Comparison of ENCODE assay signal across 7 mouse cellular contexts in genomic region chr4:89688804-89689497, GRCm38 (mm10). TPM values are rescaled to one million over a fixed set of nuclear protein-coding genes. Genes with fewer than 3 reads are reported as not detected.
DNase-seq lines count a peak whose midpoint lies in the region; ATAC-seq and TF ChIP-seq lines count a peak whose summit lies in the region.

No protein-coding gene starts in this region.

- ATAC-seq in megakaryocyte, adult 5-6 weeks (ENCODE audit: poor library complexity, severe bottlenecking), result peak; percentile 74

- H3K9me3 ChIP-seq in hindbrain, embryonic 10.5 days, result no peaks in the 10 kb centered on the region

- WGBS in hindbrain, embryonic 10.5 days, result 3% methylated on average over 16 of the region's 16 CpGs

- no peak for DNase-seq in testis, postnatal 10 days (ENCODE audit: low spot score)
- peak; percentile 29 for DNase-seq in hindbrain, embryonic 10.5 days (ENCODE audit: low spot score)
- no peak for DNase-seq in ovary, adult 18-20 months (ENCODE audit: low spot score)
- no peak for DNase-seq in gastrocnemius, postnatal 10 days
- no peak for DNase-seq in ovary, postnatal 10 days (ENCODE audit: low spot score)

- no peak for TF ChIP-seq CTCF in testis, adult 2 months (IDR thresholded peaks at IDR 0.05; ENCODE audit: control insufficient read depth, insufficient read depth, insufficient replicate concordance, low read depth, low read length)

- 0 out of 2 replicates have a peak overlapping the region, but pooled peaks have one; percentile 2 for H3K27ac ChIP-seq in testis, adult 2 months (ENCODE audit: control insufficient read depth, insufficient read depth, low read depth, low read length)
- H3K27ac ChIP-seq in hindbrain, embryonic 10.5 days, result peak overlapping the region; percentile 76

- H3K36me3 ChIP-seq in testis, adult 2 months (ENCODE audit: control insufficient read depth, insufficient read depth, low read length), result no peaks in the 10 kb centered on the region
- H3K36me3 ChIP-seq in hindbrain, embryonic 10.5 days, result no peaks in the 10 kb centered on the region

- peaks cover 8% of the 10 kb centered on the region for H3K4me1 ChIP-seq in testis, adult 2 months (ENCODE audit: control insufficient read depth, insufficient read depth, low read length)
- peaks cover 15% of the 10 kb centered on the region for H3K4me1 ChIP-seq in hindbrain, embryonic 10.5 days (replicated peaks)

- TF ChIP-seq POLR2A in testis, adult 2 months (IDR thresholded peaks at IDR 0.05; ENCODE audit: control insufficient read depth, low read depth, low read length), result no peak

- H3K27me3 ChIP-seq in testis, adult 2 months (ENCODE audit: control insufficient read depth, insufficient read depth, low read length), result no peaks in the 10 kb centered on the region
- peaks cover 64% of the 10 kb centered on the region for H3K27me3 ChIP-seq in hindbrain, embryonic 10.5 days (ENCODE audit: insufficient read depth, poor library complexity, severe bottlenecking)

- peak overlapping the region; percentile 81 for H3K4me3 ChIP-seq in testis, adult 2 months (ENCODE audit: control insufficient read depth, low read depth, low read length)
- H3K4me3 ChIP-seq in hindbrain, embryonic 10.5 days, result peak overlapping the region; percentile 60

RNA-seq across cellular contexts. Expression of gene Dmrta1, which starts 9.7 kb away (rescaled TPM):
- 4.4 and 10.0 TPM in 2 replicates for polyA plus RNA-seq in testis, adult 2 months (2012; rRNA removed)
- 0.72 and 0.78 TPM in 2 replicates for polyA plus RNA-seq in hindbrain, embryonic 10.5 days (2016; fragmentation: Nextera tagmentation; extraction: Ambion mirVana)
- total RNA-seq in megakaryocyte, adult 5-6 weeks (2015), result 0.02 and 0.39 TPM in 2 replicates
- total RNA-seq in megakaryocyte, adult 5-6 weeks (2017), result not detected in 2 replicates
- total RNA-seq in gastrocnemius, postnatal 10 days (2021), result under 1 TPM in 1 of 2 experiments, not detected in 1; 0.14 TPM
